Mouse (Mus musculus): ENCODE measurements around the gene Rere.

Rere gene

GRCm38 (mm10) chr4:150426880-150427476 lies 145.5 kb downstream of the Rere start:
- no peak for DNase-seq (ENCODE audit: inconsistent ontology term)

GRCm38 (mm10) chr4:150428762-150429161 lies 147.3 kb downstream of the Rere start:
- DNase-seq (ENCODE audit: inconsistent ontology term): no peak

DNA sequence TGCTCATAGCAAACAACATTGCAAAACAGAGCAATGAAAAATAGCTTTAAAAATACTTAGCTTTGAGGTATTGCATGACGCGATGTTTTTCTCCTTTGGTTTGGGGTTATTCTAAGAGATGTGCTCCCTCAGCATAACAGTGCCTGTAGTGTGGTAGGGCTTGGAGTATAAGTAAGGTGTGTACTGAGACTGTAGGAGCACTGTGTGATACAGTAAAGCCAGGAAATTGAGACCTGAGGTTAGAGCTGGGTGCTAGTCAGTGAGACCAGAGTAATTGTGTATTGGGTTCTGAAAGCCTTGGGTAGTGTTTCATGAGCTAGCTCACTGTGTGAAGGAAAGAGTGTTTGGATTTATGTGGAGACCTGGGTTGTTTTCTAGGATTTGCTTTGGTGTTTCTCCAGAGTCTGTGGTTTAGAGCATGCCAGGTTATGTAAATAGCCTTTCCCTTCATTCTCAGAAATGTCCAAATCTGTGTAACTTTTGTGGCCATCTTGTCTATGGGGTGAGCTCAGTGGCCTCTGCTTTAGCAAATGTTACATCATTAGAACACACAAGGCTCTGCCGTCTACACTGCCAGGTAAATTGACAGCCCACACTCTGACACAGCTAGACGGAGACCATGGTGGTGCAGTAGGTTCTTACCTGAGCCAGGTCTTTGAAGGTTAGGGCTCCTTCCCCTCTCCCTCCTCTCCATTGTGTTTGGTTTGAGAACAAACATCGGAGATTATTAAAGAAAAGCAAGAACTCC lies 152.6 kb downstream of the Rere start:
- DNase-seq (ENCODE audit: inconsistent ontology term): no peak

DNA sequence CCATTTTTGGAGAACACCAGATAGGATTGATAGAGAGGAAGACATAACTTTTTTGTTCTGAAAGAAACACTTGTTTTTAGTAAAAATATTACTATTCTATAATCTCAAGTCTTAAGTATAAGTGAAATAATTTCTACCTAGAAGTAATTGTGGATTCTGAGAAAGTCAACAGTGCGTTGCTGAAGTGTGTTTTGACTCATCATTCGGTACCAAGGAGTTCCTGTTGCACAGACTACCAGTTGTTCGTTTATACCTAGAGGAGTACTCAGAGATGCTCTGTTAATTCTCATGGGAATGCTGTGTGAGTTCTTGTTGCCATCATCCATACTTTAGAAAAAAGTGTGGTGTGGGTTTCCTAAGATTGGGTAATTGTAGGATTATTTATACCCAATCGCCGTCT lies 154.1 kb downstream of the Rere start:
- no peak for DNase-seq (ENCODE audit: inconsistent ontology term)

DNA sequence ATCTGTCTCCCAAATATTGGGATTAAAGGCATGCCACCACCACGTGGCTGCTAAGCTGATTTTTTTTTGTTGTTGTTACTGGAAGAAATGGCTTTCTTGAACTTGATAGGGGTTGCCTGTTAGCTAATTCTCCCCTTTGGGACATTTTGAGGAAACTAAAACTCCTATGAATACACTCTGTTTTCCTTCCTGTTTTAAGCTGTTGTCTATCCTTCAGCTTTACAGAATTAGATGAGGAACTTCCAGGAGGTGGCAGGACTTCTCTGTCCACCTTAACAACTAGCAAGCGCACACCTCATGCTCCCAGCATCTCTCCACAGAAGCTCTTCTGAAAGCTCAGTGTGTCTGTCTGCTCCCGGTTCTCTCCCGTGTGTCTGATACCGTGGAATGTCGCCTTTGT lies 157.2 kb downstream of the Rere start:
- no peak for DNase-seq (ENCODE audit: inconsistent ontology term)

DNA sequence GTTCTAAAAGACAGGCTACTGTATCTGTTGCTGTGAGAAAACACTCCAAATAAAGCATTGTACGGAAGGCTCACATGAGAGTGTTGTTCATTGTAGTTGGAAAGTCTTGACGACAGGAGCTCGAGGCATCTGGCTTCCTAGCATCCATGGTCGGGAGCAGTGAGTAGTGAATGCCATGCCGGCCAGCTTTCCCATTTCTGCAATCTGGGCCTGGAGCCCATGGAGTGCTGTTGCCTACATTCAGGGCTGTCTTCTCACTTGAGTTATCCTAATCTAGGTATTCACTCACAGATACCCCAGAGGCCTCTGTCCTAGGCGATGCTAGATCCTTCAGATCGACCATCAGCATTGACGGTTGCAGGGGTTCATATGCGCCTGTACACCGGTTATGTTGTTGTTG lies 160.5 kb downstream of the Rere start:
- no peak for DNase-seq (ENCODE audit: inconsistent ontology term)

DNA sequence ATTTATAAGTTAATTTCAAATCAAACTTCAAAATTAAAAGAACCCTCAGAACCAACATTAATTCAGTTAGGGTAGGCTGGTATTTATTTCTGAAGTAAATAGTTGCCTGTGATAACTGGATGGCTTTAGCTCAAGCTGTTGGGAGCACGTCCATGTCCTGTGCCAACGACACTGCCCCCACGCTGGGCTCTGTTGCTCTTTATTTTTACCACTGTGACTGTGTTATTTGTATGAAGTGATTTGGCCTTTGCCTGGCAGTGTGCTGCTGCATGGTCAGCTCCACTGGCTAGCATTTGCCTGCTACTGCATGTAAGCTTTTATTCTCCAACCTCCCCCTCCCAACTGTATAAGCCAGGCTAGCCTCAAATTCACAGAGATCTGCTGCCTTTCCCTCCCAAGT lies 162.6 kb downstream of the Rere start:
- DNase-seq (ENCODE audit: inconsistent ontology term): no peak

GRCm38 (mm10) chr4:150446617-150447016 lies 165.2 kb downstream of the Rere start:
- peak; percentile 47 for DNase-seq (ENCODE audit: inconsistent ontology term)

DNA sequence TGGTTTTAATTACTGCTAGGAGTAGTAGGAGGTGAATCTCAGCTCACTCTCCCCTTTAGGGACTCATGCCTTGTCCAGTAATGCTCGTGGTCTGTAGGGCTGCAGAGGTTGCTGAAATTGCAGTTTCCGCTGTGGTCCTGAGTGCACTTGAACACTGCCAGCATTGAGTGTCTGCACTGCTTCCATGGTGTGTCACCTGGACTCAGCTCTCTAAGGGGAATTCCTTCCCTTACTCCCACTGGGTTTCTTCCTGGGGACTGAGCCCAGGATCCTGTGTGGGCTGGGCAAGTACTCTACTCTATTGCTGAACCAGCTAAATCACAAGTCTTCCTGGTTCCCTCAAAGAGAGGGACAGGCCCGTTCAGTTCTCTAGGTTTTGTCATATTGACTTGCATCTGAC lies 166.1 kb downstream of the Rere start:
- DNase-seq (ENCODE audit: inconsistent ontology term): peak; percentile 45

DNA sequence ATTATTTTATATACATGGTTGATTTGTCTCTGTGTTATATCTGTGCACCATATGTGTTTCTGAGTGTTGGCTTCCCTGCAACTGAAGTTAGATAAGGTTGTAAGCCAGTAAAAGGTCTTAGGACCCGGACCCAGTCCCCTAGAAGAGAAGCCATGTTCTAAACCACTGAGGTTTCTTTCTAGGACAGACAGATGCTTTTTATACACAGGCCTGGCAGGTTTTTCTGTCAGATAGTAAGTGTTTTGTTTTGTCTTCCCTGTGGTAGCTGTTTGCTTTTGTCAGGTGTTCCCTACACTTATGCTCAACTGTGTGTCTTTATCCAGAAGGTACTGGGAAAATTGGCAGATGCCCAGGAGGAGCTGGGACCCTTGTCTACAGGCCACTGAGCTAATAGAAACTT lies 167.0 kb downstream of the Rere start:
- no peak for DNase-seq (ENCODE audit: inconsistent ontology term)

- DNase-seq (ENCODE audit: inconsistent ontology term): no peak
Measured at GRCm38 (mm10) chr4:150450081-150450691, 168.7 kb downstream of the Rere start.

GRCm38 (mm10) chr4:150452155-150452847 lies 170.9 kb downstream of the Rere start:
- no peak for DNase-seq (ENCODE audit: inconsistent ontology term)

- DNase-seq (ENCODE audit: inconsistent ontology term): no peak
Measured at GRCm38 (mm10) chr4:150454571-150455306, 173.3 kb downstream of the Rere start.

GRCm38 (mm10) chr4:150455750-150456149 lies 174.3 kb downstream of the Rere start:
- no peak for DNase-seq (ENCODE audit: inconsistent ontology term)

- no peak for DNase-seq (ENCODE audit: inconsistent ontology term)
Measured at GRCm38 (mm10) chr4:150456452-150456851, 175.0 kb downstream of the Rere start.

DNA sequence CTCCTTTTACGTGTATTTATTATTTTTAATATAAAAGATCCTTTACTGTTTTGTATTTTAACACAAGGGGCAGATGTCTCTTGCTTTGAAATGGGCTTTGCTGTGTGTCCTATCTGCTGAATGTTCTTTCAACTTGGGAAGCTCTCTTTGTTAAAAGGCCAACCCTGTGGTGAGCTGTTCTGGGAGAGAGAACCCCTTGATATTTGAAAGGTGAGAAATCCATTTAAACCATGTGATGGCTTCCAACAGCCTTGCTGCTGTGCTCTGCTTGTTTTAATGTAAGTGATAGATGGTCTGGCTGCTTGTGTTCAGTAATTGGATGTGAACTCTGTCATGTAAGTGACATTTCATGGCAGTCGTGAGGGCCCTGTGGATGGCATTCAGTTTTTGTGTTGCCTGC lies 175.4 kb downstream of the Rere start:
- DNase-seq (ENCODE audit: inconsistent ontology term): no peak

DNA sequence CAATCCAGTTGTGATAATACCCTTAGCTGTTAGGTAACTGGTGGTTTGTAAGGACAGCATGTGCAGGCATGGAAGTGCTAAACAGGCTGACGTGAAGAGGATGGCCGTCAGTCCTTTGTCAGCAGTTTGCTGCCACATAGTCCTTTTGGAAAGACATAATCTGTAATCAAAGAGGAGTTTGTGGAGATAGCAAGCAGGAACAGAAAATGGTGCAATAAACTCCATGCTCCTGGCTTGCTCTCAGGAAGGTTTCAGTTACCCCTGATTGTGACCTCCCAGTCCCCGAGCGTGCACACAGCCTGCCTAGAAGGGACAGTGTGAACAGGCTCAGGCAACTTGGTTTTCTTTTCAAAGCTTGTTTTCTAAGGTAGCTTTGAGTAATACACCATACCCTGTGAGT lies 175.9 kb downstream of the Rere start:
- no peak for DNase-seq (ENCODE audit: inconsistent ontology term)

GRCm38 (mm10) chr4:150457771-150458170 lies 176.3 kb downstream of the Rere start:
- DNase-seq (ENCODE audit: inconsistent ontology term): no peak

DNA sequence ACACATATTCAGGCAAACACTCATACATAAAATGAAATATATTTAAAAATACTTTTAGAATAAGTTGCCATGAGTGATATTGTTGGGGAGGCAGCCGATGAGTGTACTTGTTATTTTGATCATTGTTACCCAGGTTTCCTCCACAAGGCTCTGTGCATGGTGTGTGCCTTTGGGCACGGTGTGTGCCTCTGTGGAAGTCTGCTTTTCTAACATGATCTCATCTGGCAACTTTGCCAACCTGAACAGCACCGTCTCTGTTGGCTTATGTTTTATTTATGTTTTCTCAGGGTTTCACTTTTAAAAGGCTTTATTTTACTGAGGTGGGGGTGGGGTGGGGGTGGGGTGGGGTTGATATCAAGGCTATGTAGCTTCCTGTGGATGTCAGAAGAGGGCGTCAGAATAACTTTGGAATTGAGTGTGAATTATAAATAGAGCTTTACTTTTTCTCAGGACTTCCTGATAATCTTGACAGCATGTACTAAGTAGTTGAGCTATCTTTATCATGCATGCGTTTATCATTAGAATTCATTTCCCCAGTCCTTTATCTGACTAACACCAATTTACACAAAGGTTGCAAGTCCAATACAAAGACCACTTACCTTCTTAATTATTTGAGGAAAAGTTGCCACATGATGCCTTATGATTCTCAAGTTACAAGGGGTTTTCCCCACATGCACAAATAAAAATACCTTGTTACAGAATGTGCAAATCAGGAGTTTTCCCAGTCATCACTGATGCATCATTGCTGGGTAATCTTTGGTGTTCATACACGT lies 177.8 kb downstream of the Rere start:
- DNase-seq (ENCODE audit: inconsistent ontology term): peak; percentile 36

GRCm38 (mm10) chr4:150460451-150460850 lies 179.0 kb downstream of the Rere start:
- DNase-seq (ENCODE audit: inconsistent ontology term): no peak

GRCm38 (mm10) chr4:150461011-150461410 lies 179.6 kb downstream of the Rere start:
- DNase-seq (ENCODE audit: inconsistent ontology term): no peak
